Mouse (Mus musculus): ENCODE results near the gene Foxred2. TPM values are rescaled to one million over a fixed set of nuclear protein-coding genes. Genes with fewer than 3 reads are reported as not detected.

The Foxred2 gene
- polyA plus RNA-seq (2012; rRNA removed; ENCODE audit: low replicate concordance) = 10.7 and 14.6 TPM in 2 replicates

GRCm38 (mm10) chr15:77956404-77956901 is at the start of gene Foxred2:
Gene Foxred2 (minus strand): TSS chr15:77956722.

GRCm38 (mm10) chr15:77970470-77971292 is 14.2 kb upstream of the Foxred2 start, which contains the start of gene Eif3d:
Gene Eif3d (minus strand): TSS chr15:77970813.

GRCm38 (mm10) chr15:77928673-77929331 is 27.7 kb downstream of the Foxred2 start, which contains the start of gene Txn2:
Gene Txn2 (minus strand): TSS chr15:77929006.

Other genes starting within 250 kb of the Foxred2 start
- gene Apol9b, start 227.7 kb downstream of the Foxred2 start, polyA plus RNA-seq (2012; rRNA removed; ENCODE audit: low replicate concordance) = 3.0 and 3.2 TPM in 2 replicates
- gene Apol8, start 199.7 kb downstream of the Foxred2 start, polyA plus RNA-seq (2012; rRNA removed; ENCODE audit: low replicate concordance) = 0.06 and 0.10 TPM in 2 replicates
- 90.1 and 121 TPM in 2 replicates for gene Myh9, start 114.5 kb downstream of the Foxred2 start, polyA plus RNA-seq (2012; rRNA removed; ENCODE audit: low replicate concordance)
- 284 and 331 TPM in 2 replicates for gene Txn2, start 27.7 kb downstream of the Foxred2 start, polyA plus RNA-seq (2012; rRNA removed; ENCODE audit: low replicate concordance)
- gene Eif3d, start 14.1 kb upstream of the Foxred2 start, polyA plus RNA-seq (2012; rRNA removed; ENCODE audit: low replicate concordance) = 107 and 122 TPM in 2 replicates
- gene Cacng2, start 163.3 kb upstream of the Foxred2 start, polyA plus RNA-seq (2012; rRNA removed; ENCODE audit: low replicate concordance) = not detected in 2 replicates
- gene Ift27, start 217.4 kb upstream of the Foxred2 start, polyA plus RNA-seq (2012; rRNA removed; ENCODE audit: low replicate concordance) = 45.2 and 65.7 TPM in 2 replicates
- gene Pvalb, start 249.7 kb upstream of the Foxred2 start, polyA plus RNA-seq (2012; rRNA removed; ENCODE audit: low replicate concordance) = 0.19 and 1,004 TPM in 2 replicates